Mouse (Mus musculus) embryo, embryonic 11.5 days (tissue): Measurements from ENCODE around the gene Lrba.
A peak's percentile ranks its signal among the peaks of the same experiment; 100 is the strongest.

Source experiments
- DNase-seq: peaks from one replicate; pipeline ENCODE4 v3.0.0-alpha.2; 2012; ENCODE audit warnings: low read depth, low spot score

The Lrba gene

DNA sequence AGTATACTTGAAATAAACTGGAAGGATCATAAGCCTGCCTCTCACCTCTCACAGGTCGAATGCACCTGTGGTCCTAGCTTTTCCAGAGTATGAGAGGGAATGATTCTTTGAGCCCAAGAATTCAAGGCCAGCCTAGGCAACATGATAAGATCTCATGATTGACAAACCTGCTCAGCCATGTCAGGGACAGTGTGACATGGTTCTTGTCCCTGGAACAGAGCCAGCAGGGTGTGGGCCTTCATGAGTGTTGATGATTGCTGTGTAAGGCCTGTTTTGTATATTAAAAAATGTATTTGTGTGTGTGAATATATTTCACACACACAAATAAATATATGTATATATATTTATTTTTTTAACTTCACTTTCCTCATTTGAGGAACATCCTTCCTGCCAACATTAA lies 29.3 kb downstream of the Lrba start:
- DNase-seq = no peak

DNA sequence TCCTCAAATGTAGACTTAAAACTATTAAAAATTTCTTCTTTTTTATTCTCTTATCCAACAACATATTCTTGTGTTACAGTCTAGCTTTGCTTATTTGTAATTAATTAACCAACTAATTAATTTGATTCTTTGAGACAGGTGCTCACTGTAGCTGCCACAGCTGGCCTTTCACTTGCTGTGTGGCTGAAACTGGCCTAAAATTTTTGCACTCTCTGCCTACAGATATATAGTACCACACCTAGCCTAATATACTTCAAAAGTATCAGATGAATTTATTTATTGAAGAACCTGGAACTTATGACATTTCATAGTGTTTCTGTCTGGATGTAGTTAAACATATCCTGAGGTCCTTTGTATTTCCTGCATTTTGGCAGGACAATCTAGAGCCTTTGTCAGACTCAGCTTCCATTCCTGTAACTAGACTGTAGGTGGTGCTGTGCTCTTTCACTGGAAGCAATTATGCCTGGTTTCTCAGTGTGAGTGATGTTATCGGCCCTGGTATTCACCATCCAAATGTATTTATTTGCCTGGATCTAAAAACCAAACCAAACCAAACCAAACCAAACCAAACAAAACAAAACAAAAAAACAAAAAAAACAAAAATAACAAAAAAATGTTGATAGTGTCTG lies 43.7 kb downstream of the Lrba start:
- DNase-seq = peak; percentile 29

DNA sequence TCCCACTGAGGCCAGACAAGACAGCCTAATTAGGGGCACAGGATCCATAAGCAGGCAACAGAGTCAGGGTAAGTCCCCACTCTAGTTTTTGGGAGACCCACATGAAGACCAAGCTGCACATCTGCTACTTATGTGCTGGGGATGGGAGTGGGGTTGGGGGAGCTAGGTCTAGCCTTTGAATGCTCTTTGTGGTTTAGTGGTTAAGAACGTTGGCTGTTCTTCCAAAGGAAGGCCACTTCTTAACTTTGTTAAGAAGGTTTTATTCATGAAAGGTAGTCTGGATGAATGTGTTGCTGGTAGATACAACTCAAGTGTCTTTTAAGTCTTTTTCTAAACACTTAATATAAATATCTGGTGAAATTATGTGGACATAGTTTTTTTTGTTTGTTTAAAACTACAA lies 51.2 kb downstream of the Lrba start:
- DNase-seq = no peak

DNA sequence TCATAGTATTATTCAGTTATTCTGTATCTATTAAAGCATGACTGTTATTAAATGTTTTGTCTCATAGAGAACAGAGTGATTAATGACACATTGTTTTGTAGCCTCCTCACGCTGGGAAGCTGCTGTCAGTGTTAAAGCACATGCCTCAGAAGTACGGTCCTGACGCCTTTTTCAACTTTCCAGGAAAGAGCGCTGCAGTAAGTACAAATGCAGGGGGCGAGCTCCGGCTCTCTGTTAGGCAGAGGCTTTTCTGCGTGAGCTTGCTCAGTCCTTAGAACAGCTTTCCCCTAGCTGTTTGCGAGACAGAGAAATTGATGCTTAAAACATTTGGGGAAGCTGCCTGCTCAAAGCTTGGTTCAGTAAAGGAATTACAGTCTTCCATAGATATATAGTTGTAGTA lies 66.8 kb downstream of the Lrba start:
- DNase-seq = no peak

DNA sequence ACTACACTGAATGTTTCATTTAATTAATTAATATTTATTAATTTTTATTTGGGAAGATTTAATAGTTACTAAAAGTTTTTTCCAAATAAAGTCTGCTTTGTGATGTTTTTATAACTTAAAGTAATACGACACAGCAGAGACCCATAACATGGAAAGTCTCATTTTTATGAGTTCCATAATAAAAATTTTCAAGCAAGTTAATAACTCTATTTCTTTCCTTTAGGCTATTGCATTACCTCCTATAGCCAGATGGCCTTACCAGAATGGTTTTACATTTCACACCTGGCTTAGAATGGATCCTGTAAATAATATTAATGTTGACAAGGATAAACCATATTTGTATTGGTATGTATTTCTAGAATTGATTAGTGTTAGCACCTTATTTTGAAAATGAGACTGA lies 70.4 kb downstream of the Lrba start:
- DNase-seq = no peak

DNA sequence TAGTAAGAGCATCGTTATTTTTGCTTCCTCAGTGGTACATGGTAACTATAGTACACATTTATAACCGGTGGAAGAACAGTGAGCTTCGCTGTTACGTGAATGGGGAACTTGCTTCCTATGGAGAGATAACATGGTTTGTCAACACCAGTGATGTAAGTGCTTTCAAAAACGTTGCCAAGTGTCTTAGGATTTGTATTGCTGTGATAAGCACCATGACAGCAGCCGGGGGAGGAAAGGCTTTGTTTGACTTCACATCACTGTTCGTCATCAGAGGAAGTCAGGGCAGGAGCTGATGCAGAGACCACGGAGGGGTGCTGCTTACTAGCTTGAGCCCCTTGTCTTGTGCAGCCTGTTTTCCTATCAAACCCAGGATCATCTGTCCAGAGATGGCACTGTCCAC lies 71.7 kb downstream of the Lrba start:
- DNase-seq = no peak

DNA sequence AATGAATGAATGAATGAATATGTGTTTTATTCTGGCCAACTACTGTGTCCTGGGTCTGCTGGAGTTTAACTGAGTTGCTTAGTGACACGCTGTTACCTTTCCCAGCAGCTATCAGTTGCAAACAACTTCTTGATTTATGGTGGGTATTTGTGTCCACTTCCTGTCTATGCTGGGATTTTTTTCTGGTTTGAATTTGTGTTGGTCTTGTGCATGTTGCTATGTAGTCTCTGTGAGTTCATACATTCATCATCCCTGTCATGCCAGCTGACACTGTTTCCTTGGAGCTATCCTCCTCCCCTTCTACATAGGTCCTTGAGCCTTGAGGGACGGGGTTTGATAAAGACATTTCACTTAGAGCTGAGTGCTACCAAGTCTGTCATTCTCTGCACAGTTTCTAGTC lies 84.4 kb downstream of the Lrba start:
- no peak for DNase-seq

DNA sequence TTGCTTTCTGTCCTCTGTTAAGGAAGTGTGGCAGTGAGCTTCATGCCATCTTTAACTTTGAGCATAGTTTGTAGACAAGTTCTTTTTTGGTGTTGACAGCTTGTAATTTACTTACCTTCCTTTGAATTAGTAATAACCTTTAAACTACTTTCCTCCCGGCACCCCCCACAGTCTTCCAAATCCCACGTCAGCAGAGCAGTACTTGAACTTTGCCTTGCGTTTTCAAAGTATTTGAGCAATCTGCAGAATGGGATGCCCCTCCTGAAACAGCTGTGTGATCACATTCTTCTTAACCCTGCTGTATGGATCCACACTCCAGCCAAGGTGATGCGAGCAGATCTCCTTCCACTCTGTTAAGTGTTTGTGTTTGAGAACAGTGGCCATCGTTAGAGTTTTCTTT lies 85.7 kb downstream of the Lrba start:
- DNase-seq = no peak

DNA sequence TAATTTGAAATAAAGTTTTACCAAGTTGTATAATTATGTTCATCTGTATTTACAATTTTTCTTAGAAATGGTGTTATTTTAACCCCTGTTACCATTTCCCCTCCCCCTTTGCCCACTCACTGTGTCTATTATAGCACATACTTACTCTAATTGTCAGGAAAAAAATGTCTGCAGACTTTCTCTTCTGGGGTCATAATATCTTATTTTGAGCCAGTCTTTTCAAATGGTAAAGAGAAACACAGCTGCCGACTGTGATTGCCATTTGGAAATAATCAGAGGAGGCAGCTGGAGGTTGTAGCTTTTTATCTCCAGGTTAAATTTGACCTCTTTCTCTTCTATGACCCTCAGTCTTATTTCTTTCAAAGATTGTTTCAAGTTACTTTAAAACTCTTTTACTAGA lies 86.9 kb downstream of the Lrba start:
- no peak for DNase-seq

DNA sequence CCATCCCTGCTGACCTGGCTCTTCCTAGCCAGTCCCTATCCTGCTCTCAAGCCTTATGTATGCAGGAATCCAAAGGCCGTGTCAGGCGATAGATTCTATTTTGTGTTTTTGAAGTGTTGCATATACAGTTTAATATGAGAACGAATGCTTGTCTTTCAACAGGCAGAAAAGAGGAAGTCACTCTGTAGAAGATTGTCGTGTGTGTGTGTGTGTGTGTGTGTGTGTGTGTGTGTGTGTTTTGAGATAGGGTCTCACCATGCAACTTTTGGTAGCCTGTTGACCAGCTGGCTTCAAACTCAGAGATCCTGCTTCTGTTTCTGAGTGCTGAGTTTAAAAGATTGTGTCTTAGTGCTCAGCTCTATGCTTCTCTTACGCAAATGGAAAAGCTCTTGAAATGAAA lies 93.2 kb downstream of the Lrba start:
- DNase-seq = no peak

DNA sequence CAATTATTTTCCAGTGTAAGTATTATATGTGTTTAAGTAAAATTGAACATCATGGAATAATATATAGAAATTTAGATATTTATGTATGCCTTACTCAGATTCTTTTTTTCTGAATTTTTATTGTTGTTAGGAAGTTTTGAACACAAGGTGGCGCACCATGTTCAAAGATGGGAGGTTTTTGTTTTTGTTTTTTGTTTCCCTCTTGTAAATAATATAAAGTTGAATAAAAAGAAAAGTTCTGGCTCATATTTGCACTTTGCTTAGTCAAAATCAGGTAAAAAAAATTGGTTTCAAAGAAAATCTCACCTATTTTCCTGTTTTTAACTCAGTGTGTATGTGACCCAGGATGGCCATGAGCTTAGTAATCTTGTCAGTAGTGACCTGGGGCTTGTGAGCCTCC lies 104.1 kb downstream of the Lrba start:
- DNase-seq = no peak

DNA sequence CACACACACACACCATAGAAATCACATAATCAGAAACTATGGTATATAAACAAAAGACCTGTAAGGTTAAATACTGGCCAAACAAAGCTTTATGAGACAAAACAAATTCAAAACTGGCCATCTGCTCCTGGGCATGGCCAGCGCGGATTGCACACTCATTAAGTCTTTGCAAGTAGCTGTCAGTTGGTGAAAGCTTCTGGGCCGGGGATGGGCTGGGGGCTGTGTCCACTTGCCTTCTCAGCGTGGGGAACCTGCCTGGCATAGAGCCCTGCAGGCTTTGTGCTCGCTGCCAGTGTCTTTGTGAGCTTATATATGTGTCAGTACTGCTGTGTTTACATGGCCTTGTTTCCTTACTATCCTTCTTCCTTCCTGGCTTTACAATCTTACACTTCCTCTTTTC lies 118.8 kb downstream of the Lrba start:
- no peak for DNase-seq

DNA sequence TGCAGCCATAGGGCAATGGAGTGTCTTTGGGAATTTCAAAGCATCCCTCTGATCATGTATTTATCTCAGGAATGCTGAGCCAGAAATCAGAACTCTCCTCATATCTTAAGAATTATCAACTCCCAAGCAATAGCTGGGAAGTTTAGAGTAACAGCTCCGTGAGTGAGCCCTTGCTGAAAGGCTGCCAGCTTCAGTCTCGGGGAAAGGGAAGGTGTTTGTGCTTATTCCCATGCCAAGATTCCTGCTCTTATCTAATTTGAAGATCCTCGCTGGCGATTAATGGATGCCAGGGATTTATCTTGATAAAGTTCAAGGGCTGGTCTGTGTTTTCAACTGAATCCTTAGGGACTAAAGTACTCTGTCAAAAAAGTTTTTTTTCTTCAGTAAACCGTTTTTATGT lies 138.0 kb downstream of the Lrba start:
- DNase-seq = no peak

DNA sequence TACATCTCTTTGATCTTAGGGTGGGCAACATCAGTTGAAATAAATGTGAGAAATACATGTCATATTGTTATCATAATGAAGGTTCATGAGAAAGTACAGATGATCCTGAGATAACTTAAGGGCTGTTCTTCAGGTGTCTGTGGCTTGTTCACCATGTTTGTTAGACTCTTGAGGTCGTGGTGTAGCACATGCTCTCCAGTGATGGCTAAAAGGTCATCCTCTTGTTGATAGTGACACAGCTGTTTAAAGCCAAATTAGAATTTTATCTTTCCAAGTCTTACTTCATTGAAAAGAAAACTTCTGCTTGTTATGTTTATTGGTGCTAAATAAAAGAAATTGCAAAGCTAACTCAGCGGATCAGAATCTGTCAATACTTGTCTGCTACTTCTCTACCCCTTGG lies 147.0 kb downstream of the Lrba start:
- no peak for DNase-seq

DNA sequence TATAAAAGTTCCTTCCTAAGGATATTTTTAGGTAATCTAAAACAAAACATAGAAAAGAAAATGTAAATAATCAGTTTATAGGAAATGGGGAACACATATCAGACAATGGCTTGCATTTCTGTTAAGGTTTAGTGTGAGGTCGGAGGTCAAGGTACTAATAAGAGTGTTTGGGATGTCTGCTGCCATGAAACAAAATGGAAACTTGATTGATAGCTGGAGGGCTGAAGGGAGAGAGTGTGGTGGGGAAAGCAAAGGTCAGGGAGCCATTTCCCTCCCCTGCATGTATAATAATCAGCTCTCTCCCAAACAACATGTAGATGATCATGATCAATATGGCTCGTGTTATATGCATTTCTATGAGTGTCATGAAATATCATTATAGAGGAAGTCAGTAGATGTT lies 150.8 kb downstream of the Lrba start:
- DNase-seq = no peak

DNA sequence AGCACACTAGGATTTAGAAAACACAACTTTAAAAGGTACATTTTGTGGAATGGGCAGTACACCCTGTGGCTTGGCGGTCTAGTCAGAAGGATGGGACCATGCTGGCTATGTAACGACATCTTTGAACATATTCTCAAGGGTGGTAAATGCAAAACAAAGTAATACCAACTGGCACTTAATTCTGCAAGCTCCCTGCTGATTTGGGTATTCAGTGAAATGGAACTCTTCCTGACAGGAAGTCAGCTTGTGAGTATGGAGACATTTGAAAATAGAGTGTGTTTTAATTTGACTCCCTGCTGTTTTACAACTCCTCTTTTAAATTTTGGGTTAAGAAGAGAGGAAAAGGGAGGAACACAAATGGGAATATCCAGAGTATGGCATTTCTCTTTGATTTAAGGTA lies 158.1 kb downstream of the Lrba start:
- no peak for DNase-seq

DNA sequence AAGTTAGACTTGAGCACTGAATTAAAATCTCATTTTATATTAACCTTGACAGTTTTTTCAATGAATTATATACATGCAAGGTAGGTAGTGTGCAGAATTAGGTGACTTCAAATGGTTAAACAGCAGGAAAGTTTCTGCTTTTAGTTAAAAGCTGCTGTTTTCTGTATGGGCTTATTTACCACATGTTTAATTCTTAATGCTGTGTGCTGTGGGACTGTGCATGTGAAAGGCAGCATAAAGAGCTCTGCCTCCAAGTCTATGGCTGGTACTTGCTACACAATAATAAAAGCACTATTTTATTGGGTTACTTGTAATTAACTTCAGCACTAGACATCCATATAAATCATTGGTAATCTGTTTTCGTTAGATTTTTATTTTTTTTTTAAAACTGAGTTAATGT lies 160.6 kb downstream of the Lrba start:
- no peak for DNase-seq

DNA sequence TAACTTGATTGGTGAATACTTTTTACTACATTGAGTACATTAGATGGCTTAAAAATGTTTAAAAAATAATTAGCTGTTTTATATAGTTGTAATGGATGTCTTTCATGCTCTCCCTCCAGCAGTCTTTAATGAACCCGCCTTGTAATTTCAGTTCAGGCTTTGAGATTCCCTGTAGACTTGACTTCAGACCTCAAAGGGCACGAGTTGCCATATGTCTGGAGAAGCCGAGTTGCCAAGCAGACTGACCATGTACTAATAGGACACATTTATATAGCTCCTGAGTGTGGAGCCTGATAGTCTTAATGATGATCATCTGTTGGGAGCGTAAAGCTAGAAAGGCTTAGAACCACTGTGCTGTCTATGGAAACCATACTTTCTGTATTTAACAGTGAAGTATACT lies 161.8 kb downstream of the Lrba start:
- DNase-seq = peak; percentile 17

DNA sequence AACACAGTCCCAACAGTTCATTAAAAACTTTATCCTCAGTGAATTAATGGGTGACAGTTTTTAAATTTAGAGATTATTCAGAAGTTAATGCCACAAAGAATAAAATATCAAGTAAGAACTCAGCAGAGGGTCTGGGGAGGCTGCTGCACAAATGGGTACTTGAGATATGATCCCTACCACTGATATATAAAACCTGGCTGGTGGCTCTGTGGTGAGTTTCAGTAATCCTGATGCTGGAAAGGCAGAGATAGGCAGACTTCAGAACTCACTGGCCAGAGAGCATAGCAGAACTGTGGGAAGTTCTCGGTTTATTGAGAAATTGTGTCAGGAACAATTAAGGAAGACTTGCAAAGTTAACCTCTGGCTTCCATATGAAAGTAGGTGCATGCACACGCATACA lies 199.3 kb downstream of the Lrba start:
- no peak for DNase-seq

DNA sequence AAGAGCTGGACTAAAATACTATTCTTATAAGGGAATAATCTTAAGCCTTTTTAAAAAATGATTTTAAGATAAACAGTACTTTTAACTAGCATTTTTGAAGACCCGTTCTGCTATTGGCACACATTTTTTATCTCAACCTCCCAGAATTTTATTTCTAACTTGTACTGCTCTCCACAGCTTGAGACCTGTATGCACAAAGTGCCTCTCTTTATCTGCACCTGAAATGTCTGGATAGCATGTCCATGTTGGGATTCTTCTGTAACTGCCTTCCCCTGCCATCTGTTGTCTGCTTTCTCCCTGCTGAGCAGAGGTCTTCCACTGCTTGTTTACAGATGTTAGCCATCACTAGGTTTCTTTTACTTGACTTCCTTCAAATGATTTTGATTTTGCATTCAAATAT lies 202.3 kb downstream of the Lrba start:
- DNase-seq = no peak

DNA sequence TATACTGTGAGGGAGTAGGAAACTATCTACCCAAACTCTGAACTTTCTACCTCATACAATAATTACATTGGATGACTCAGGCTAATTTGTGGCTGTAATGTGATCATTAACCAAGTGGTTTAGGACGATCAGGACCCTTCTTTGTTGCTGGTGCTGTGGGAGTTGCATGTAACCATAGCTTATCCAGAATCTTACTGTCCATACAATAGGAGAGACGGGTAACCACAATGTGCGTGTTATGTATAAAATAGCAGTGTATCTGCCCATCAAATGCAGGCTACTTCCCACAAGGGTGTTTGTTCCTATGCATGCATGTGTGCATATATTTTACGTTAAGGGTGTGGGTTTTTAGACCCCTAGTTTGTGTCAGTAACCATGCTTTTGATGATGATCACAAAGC lies 219.0 kb downstream of the Lrba start:
- DNase-seq = no peak

DNA sequence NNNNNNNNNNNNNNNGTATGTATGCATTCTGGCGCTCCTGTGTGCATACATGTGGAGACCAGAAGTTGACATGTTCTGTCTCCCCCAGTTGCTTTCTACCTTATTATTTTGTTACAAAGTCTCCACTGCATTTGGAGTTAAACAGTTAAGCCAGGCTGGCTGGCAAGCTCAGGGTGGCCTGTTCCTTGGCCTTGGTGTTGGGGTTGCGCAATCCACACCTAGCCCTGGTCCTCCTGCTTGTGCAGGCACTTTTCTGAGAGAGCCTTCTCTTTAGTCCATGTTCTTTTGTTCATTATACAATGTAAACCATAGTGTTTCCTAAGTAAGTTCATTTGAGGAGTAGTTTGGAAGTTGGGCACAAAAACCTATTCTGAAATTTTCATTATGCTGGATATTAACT lies 226.7 kb downstream of the Lrba start:
- DNase-seq = no peak

DNA sequence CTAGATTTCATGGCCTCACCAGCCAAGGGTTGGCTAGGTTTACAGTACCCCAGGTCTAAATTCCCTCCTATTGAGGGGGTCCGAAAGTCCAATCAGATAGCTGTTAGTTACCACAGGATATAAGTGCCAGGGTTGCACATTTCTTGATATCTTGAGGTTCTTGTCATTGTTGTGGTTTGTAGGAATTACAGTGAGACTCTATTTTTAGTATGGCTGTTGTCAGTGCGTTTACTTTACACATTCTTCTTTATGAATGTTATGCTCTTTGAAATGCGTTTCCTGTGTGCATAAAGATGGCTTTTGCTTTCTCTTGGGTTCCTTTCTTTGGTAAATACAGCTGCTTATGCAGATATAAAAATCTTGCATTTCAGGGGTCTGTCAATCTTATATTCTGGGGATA lies 237.1 kb downstream of the Lrba start:
- no peak for DNase-seq

DNA sequence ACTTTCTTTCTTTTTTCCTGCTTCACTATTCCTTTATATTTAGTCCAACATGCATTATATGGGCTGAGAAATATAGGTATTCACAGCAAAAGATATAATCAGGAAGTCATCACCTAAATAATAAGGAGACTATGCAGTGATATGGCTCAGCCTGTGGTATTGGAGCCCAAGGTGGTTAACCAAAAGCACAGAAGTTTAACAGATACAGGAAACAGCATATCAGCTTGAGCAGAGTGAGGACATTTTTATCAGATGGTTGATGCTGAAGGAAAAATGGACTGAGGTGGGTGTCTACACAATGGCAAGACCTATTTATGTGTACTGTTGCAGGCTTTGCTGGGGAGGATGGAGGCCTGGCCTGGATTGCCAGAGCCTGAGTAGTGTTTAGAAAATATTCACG lies 265.5 kb downstream of the Lrba start:
- no peak for DNase-seq

DNA sequence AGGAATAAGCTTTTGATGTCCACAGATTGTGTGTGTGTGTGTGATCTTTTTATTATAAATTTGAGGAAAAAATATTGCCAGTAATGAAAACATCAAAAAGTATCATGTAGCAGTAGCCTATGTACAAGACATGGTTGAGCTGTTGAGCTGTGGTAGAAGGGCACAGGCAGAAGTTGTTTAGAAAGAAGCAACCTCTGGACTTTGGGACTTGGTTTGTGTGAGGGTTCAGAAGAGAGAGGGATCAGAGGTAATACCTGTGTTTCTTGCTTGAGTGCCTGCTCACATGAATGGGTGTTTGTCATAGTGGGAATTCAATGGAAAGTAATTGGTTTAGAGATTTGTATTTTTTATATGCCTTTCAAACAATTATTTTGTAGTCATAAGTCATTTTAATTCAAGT lies 276.1 kb downstream of the Lrba start:
- DNase-seq = no peak
